Mouse (Mus musculus) thymus, postnatal 36 days (tissue): ENCODE results near the gene Gpatch4.

Source experiments
- DNase-seq, 2 experiments: peaks; one replicate each; pipeline ENCODE4 v3.0.0; 2022; ENCODE audit warnings: mixed read lengths in 2 of 2

Gpatch4 gene

DNA sequence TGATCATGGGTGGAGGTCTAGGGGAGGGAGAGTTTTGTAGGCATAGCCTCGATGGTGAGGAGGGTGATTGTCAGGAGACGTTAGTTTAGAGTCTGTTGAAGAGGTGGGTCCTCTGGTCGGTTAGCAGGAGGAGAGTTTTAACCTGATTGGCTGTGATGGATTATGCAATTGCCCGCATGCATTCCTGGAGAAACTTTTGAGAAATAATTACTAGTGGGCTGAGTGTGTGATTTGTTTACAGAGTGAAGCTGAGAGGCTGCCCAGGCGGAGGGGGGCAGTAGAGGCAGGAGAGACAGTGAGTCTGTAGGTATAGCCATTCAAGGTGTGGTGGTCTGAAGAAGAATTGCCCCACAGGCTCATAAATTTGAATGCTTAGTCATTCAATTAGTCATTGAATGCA is 9.4 kb upstream of the Gpatch4 start:
- DNase-seq = no peak

DNA sequence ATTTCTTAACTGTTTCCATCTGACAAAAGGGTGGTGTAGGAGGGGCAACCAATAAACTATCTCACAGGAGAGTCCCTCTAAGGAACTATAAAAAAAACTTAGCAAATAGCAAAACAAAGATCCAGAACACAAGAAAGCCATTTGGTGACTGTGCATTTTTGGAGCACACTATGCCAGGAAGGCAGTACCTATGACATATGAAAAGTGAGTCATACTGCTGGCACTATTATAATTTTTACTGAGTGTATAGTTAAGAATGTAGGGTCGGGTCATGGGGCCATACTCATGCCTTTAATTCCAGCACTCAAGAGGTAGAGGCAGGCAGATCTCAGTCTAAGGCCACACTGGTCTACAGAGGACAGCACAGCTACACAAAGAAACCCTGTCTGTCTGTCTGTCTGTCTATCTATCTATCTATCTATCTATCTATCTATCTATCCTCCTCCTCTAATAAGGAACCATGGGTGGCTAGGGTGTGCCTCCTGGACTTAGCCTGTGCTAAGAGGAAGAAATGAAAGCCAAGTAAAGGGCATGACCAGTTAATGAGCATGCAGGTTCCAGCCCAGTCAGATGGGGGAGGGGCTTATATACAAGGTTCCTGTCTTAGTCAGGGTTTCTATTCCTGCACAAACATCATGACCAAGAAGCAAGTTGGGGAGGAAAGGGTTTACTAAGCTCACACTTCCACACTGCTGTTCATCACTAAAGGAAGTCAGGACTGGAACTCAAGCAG is 7.2 kb upstream of the Gpatch4 start:
- no peak for DNase-seq

DNA sequence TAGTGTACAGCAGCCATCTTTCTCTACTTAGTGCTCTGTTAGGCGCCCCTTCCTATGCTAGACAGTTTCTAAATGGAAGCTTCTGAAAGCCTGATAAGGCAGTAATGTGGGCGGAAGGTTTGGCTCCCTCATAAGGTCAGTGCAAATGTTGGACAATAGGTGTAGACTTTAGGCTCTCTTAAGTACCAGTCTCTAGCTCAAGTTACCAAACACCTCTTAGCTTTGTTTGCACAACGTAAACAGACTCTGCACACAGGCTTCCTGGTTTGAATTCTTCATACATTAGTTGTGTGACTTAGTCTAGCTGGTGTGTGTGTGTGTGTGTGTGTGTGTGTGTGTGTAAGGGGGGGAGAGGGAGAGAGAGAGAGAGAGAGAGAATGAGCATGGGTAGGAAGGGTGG is 6.6 kb downstream of the Gpatch4 start:
- no peak for DNase-seq

DNA sequence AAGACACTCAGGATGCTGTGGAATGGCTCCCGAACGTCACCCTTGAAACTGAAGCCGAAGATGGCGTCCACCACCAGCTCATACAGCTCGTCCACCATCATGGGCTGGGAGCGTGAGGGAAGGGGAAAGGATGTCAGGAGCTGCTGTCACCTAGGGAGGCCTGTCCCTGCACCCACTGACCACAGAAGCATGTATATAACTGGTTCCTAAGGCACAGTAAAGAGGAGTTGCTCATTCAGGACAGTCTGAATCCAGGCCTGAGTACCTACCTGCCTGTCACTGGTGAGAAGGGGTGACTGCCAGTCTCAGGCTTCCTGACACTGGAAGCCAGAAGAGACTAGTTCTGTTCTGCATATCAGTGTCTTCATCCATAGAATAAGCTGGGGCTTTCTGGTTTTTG is 14.1 kb downstream of the Gpatch4 start:
- no peak for DNase-seq

DNA sequence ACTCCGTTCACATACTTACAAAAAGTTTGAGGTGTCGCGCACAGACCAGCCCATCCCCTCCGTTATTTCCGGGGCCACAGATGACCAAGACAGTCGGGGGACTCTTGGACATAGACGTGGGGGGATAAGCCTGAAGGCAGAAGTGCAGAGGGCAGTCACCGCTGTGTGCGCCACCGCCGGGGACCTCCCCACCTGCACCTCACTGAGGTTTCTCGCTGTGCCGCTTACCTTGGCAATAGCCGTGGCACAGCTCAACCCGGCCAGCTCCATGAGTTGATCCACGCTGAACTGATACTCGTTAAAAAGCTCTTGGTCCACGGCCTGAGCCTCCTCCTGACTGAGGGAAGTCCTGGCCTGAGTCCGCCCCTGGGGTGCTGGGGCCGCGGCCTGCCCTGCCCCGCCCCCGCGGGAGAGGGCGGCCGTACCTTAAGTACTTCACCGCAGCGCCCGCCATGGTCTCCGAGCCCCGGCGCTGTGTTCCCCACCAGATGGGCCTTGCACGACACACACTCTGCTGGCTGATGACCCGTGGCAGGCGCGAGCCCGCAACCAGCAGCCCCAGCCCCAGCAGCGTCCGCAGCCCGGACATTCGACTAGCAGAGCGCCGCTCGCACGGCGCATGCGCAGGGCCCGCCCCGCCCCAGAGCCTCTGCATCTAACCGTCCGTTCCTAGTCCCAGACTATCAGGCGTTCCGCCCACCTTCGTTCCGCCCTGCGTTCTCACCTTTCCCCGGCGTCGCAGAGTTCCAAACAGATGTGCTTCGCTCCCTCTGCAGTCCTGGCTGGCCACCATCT is 15.2 kb downstream of the Gpatch4 start, which contains the start of gene Naxe:
Gene Naxe (minus strand): TSS at position 594 of the 795 bp plus-strand sequence.
- peak; percentile 82 to 85 for DNase-seq

DNA sequence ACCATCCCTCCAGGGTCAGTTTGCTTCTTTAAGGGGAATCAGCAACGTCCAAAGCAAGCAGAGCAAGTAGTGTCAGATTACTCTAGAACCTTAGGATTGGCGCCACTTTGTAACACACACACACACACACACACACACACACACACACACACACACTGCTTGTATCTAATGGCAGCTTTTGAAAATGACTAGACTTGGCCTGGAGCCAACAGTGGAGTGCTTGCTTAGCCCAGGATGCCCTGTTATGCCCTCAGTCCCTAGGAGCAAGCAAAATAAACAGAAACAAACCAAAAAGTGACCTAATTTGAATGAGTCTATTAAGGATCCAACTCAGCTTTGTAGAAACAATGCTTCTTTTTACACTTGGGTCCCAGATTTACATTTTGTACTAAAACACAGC is 25.5 kb downstream of the Gpatch4 start:
- no peak for DNase-seq

DNA sequence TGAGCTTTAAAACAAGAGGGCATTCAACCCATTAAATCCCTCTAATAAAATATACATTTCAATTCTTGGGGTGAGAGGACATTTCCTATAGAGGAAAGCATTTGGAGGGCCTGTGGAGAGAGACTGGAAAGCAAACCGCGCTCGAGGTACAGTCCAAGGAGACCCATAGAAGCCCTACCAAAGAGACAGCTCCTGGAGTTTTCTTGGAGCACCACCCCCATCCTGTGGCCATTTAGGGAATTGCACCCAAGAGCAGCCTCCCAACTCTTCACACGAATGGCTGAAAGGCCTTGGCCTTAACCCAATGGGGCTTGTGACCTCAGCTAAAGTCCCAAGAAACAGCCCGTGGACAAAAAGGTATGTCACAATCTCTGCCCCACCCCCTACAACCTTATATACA is 28.9 kb downstream of the Gpatch4 start:
- DNase-seq = peak; percentile 77 to 82

DNA sequence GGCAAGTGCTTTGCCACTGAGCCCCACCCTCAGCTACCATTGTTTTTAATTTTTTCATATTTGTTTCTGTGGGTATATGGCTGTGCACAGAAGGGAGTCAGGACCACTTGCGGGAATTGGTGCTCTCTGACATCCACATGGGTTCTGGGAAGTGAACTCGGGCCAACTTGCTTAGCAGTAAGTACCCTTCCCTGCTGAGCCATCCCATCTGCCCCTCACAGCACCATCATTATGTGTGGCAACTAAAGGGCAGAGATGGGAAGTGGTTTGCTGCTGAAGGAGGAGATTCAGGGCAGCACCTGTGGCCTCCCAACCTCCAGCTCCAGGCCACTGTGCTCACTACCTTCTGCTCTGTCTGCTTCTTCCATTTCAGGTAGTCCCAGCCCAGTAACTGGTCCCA is 30.7 kb downstream of the Gpatch4 start:
- no peak for DNase-seq

DNA sequence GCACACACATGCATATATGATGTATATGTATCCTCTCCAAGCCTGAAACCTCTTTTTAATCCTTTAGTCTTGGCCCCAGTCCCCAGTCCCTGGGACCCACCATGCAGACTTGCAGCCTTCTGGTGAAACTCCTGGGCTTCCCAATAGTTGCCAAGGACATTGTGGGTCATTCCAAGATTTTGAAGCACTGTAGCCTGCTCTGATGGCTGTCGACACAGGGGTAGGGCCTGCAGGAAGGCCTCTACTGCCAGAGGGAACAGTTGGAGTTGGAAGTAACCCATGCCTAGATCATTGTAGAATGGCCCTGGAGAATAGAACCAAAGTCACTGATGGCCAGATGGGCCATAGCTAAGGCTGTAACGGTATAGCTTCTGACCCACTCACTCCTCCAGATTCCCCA is 31.4 kb downstream of the Gpatch4 start:
- DNase-seq = no peak

DNA sequence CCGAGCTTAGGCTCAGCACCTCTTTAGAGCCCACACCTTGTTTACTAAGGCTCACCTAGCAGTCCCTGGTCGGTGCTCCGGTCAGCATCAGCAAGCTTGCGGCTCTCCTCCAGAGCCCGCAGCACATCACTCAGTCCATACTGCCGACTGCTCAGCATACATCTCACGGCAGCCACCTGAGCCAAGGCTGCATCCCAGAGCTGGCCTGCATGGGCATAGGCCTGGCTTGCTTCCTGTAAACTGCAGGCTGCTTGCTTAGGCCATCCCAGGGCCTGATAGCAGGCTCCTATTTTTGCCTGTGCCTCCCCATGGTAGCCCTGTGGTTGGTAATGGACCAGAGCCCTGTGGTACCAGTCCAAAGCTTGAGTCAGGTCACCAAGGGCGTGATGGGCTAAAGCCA is 31.9 kb downstream of the Gpatch4 start:
- no peak for DNase-seq

DNA sequence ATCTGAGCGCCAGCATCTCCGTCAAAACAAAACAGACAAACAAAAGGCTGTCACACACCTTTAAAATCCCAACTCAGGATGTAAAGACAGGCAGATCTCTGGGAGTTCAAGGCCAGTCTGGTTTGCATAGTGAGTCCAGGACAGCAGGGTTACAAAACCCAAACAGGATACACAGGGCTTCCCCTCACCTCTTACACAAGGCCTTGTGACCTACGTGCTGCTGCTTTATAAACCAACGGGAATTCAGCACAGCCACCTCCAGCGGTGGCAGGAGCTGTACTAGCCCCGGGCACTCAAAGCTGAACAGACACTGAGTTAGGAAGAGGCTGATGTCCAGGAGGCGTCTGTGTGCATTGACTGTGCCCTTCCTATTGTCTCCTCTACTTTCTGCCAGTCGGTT is 34.5 kb downstream of the Gpatch4 start:
- no peak for DNase-seq

DNA sequence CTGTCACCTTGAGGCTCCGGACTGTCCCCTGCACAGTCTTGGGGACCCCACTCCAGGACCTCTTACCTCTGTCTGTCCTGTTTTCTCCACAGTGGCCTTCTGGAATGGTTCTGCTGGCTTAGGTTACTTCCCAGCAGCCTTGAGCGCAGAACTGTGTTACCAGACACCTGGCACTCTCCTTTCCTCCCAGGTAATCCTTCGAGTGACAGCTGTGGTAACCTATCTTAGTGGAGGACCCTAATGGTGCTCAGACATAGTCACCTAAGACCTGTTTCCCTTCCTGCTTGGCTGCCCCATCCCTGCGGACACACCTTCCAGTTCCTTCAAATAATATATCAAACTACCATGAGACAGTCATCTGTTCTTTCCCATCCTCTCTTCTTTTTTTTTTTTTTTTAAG is 35.3 kb downstream of the Gpatch4 start, which contains the start of gene Ttc24:
Gene Ttc24 (minus strand): TSS at position 101 of the 400 bp plus-strand sequence.
- DNase-seq = no peak

DNA sequence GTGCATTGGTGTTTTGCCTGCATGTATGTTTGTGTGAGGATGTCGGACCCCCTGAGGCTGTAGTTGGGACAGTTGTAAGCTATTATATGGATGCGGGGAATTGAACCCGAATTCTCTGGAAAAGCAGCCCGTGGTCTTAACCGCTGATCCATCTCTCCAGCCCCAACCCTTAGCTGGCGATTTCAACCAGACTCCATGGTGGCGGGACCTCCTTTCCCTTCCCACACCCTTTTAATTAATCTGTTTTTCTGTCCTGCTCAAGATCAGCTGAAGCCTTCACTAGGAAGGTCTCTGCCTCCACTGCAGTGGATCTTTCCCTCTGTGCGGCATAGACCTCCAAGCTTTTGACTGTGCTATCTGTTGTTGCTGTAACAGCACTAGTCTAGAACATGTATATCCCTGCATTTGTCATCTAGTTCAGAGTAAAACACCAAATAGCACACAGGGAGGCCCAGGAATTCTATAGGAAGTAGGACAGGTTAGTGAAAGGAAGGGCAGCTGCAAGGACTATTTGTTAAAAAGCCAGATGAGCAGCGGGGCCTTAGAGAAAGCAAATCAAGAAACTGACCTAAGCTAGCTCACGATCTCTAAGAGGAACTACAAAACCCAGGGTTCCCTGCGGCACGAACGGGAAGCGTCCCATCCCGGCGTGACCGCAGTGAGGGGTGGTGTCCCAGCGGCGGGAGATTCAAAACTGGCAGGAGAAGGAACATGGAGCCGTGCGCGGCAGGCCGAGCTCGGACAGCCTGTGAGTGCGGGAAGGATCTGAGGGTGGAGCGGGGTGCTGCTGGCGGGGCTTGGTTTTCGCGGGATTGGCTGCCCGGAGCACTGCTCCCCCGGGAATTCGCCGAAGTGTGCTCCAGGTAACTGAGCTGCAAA is 38.7 kb downstream of the Gpatch4 start, which contains the start of gene Iqgap3:
Gene Iqgap3 (plus strand): TSS at position 627 of the 879 bp plus-strand sequence.
- DNase-seq = peak; percentile 78 to 84

DNA sequence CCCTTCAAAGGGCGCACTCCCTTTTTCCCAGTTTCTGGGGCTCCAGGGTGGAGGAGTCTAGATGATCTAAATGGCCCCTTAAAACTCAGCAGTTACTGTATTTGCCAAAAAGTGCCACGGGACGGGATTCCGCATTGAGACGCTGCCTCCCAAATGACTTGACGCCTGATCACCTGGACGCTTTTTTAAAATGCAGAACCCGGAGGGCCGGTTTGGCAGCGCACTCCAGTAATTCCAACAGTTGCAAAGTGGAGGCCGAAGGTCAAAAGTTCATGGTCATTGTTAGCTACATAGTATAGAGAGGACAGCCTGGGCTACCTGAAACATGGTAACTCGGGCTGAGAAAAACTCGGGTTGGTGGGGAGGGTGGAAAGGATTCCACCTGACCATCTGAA is 39.3 kb downstream of the Gpatch4 start:
- no peak for DNase-seq

DNA sequence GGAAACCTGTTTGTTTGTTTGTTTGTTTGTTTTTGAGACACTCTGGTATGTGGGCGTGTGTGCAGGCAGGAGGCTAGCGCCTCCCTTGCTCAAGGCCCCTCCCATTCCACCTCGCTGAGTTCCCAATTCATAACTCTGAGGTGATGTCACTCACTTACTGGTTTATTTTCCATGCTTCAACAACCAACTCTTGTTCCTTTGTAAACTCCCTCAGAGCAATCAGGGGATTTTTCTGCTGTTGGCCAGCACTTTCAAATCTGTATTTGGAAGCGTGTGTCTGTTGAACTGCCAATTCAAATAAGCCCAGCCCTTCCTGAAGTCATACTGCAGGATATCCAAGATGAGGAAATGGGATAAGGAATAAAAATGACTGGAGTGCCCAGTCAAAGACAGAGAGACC is 39.8 kb downstream of the Gpatch4 start:
- DNase-seq = no peak

DNA sequence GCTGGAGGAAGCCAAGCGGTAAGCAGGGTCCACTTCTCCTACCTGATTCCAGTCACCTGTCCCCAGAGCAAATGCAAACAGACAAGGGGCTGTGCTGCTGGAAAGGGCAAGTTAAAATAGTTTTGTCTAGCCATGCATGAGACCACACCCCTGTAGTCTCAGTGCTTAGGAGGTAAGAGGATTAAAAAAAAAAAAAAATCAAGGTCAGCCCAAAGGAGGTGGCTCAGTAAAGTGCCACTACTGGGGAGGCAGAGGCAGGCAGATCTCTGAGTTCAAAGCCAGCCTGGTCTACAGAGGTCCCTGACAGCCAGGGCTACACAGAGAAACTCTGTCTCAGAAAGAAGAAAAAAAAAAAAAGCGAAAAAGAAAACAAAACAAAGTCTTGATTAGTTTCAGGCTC is 41.1 kb downstream of the Gpatch4 start:
- DNase-seq = no peak

DNA sequence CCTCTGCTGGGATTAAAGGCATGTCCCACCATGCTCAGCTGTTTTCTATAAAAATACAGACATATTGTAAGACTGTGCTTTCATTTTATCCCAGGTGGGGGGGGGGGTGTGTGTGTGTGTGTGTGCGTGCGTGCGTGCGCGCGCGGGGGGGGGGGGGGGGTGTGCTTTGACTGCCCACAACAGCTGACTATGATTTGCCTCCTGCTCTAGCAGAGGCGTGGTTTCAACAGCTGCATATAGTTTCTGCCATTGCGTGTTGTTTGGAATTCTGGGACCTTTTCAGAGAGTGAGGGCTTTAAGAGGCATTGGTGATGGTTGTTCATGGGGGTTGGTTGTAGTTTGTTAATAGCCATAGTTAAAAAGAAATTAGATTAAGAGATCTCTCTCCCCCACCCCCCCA is 42.6 kb downstream of the Gpatch4 start:
- DNase-seq = no peak

DNA sequence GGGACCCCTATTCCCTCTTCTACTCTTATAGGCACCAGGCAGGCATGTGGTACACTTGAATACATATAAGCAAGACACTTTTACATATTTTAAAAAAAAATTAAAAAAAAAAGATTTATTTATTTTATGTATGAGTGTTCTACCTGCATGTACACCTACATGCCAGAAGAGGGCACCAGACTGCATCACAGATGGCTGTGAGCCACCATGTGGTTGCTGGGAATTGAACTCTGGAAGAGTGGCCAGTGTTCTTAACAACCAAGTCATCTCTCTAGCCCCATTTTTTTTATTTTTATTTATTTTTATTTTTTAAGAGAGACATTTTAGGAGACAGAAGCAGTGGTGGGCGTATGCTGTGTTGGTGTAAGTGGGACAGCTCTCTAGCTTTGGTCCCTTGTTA is 44.8 kb downstream of the Gpatch4 start:
- DNase-seq = peak; percentile 11 to 33

DNA sequence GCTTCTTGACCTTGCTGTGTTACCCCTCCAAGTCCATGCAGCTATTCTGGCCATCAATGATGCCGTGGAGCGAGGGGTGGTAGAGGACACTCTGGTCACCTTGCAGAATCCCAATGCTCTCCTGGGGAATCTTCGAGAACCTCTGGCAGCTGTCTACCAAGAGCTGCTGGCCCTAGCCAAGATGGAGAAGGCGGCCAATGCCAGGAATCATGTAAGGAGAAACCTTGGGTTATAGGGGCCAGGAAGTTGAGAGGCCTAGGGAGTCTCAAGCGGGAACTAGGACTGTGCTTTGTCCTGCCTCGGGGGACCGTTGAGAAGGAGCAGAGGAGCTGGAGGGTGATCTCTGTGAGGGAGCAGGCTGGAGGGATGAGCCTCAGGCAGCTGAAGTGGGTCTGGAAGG is 47.2 kb downstream of the Gpatch4 start:
- no peak for DNase-seq

DNA sequence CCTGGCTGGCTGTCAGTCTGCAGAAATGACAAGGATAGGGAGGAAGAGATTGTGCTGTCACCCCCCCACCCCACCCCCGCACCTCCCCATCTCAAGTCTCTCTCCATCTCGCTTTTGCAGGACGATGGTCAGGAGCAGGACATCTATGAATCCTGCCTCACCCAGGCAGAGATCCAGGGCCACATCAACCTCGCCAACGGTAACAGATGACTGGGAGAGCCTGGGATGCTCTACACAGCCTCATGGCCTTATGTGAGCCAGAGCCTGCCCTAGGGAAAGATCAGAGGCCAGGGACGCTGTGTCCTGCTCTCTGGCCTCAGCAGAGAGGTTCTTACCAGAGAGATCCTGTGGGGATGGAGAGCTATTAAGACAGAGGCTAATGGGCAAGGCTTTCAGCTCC is 47.7 kb downstream of the Gpatch4 start:
- DNase-seq = no peak

DNA sequence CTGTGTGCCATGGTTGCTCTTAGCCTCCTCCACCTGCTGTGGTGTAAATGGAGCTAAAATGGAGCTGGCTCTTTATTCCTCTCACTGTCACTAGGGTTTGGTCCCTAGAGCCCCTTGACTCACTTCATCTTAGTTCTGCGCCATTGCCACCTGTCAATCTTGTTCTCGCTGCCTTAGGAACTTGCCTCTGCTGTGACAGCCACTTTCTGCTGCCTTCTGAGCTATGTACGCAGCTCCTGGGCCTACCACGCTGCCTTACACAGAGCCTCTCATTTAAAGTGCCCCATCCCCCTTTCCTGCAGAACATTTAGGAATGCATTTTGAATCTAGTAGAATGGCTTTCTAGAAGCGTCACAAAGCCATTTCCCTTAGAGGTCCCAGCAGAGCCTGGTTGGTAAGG is 51.2 kb downstream of the Gpatch4 start:
- no peak for DNase-seq

DNA sequence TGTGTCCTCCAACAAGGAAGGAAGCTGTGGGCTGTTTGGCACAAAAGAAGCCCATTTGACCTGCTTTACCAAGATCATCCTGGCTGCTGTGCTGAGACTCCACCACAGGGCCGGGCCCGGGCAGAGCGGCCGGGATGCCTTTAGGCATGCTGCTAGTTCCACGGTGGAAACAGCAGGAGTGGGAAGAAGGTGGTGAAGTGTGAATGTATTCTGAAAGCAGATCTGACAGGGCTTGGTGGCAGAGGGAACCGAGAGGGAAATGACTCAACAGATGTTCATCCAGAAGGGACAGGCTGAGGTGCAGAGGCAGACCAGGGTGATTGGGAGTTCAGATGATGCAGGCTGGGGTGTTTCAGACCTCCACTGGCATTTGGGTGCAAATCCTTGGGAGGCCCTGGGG is 54.8 kb downstream of the Gpatch4 start:
- DNase-seq = no peak

DNA sequence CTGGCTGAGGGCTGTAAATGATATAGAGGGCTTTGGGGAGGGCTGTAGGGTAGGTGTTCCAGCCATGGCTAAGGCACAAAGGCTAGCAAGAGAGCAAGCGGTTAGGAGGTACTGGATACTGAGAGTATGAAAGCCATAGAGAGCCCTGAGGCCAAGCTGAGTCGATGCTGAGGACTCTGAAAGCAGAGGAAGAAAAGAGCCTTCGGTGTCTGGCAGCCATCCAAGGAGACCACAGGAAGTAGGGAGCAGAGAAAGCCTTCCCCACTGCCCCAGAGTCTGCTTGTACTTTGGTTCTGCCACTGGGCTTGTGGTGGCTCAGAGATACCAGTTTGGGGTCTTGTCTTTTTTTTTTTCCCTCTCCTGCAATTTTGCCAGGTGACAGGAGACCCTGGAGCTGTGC is 57.3 kb downstream of the Gpatch4 start:
- DNase-seq = no peak
